Mouse (Mus musculus): ENCODE data around the gene Gas7.

Gas7 gene

GRCm38 (mm10) chr11:67715382-67715781, 260.1 kb downstream of the Gas7 start:
- DNase-seq (ENCODE audit: low spot score in 2 of 2), result no peak

GRCm38 (mm10) chr11:67721485-67721884, 266.2 kb downstream of the Gas7 start:
- DNase-seq (ENCODE audit: low spot score in 2 of 2), result no peak

- DNase-seq (ENCODE audit: low spot score in 2 of 2), result no peak
These were observed 267.3 kb downstream of the Gas7 start for GRCm38 (mm10) chr11:67722399-67723156.

- no peak for DNase-seq (ENCODE audit: low spot score in 2 of 2)
These were observed 268.2 kb downstream of the Gas7 start for GRCm38 (mm10) chr11:67723231-67724013.

DNA sequence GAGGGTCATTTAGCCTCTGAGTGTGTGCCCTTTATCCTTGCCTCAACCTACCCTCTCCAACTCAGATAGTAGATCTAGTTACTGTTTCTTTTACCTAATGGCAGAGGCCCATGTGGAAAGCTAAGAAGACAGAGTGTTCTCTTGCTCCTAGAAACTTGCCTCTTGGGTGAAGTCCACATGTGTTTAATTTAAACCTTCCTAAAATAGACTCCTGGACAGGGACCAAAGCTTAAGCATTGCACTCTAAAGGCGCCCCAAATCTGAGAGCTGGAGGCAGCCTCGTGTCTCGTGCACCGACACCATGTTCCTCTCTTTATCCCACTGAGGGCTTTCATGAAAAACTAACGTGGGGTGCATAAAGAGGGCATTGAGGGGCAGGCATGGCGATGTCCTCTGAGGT, 271.9 kb downstream of the Gas7 start:
- DNase-seq (ENCODE audit: low spot score in 2 of 2), result no peak

DNA sequence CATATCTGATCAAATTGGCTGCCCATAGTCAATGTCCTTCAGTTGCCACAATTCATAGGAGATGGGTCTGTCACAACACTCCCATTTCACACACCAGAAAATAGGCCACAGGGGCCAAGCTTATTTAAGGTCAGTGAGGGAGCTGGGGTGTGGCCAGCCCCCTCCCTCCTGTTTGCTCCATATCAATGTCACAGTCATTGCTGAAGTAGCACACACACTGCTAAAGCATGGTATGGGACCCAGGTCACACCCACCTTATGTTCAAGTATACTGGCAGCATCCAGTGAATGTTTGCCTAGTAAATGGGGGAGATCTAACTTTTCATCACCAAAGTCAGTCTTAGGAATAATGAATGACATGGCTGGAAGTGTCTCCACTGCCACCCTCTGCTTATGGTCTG, 273.5 kb downstream of the Gas7 start:
- DNase-seq (ENCODE audit: low spot score in 2 of 2), result no peak

DNA sequence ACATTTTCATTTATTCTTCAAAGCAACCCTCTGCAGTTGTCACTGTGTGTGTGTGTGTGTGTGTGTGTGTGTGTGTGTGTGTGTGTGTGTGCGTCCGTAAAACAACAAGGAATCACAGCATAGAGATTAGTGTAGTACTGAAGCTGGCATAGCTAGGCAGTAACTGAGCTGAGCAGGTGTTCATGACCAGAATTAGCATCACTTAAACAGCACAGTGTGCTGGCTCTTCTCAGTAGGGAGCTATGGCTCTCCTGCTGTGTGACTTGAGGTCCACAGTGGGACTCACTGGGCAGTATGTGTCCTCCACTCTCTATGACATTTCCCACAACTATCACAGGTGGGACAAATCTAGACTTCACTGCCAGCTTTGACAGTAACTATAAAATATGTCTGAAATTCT, 275.8 kb downstream of the Gas7 start:
- DNase-seq (ENCODE audit: low spot score in 2 of 2), result no peak

- DNase-seq (ENCODE audit: low spot score in 2 of 2), result no peak
These were observed 278.5 kb downstream of the Gas7 start for GRCm38 (mm10) chr11:67733726-67734125.

DNA sequence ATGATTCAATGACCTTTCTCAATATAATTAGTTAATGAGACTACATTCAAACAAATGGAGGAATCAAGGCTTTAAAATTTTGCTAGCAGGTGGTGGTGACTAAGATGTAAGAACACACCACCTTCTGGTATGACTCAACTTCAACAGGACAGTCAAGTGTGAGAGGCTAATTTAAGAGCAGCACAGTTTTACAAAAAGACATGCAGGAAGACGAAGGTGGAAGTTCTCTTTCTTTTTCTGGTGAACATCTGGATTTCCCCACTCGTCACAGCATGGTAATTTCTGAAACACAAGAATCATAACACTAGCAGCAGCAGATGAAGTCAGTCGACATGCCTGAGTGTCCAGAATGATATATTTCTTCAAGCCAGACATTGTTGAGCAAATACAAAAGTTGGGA, 279.4 kb downstream of the Gas7 start:
- DNase-seq (ENCODE audit: low spot score in 2 of 2), result no peak

DNA sequence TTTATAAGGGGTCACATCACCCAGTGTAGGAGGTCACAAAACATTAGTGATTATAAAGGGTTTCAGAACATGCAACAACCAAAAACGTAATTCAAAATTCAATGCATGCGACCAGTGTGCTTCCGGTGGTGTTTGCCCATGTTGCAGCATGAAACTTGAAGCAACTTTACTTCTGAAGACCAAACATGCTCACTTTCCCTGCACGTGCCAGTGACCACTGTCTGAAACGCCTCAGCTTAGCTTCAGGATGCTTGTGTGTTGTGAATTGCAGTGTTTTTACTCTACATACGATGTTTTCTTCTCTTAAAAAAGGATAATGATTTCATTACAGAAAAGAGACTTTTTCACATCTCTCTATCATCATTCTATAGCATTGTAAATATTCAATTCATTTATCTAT, 283.1 kb downstream of the Gas7 start:
- no peak for DNase-seq (ENCODE audit: low spot score in 2 of 2)

Measured in spleen, postnatal 10 days (tissue).